Mouse (Mus musculus): ENCODE results near the gene Ccl17.

GRCm38 (mm10) chr8:94810855-94811254, 602 bp downstream of the Ccl17 start:
- TF ChIP-seq EP300 (IDR thresholded peaks at IDR 0.05; ENCODE audit: low read depth) (no peak), CTCF (IDR thresholded peaks at IDR 0.05; ENCODE audit: low read depth) (no peak)
